Mouse (Mus musculus) testis, adult 2 months (tissue): ENCODE data around the gene 2610028H24Rik. TPM values are rescaled to one million over a fixed set of nuclear protein-coding genes. Genes with fewer than 3 reads are reported as not detected.

Experiments
- H3K27ac ChIP-seq: fragments of 200-500 bp; 2 replicates; pipeline ENCODE4 v1.5.1; 2012; ENCODE audit warnings: low read depth, low read length; ENCODE audit not compliant: control insufficient read depth, insufficient read depth
- H3K27me3 ChIP-seq: fragments of 200-500 bp; 2 replicates; pipeline ENCODE4 v1.6.1; 2012; ENCODE audit warnings: mild to moderate bottlenecking, low read length, moderate library complexity; ENCODE audit not compliant: control insufficient read depth, insufficient read depth
- H3K36me3 ChIP-seq: fragments of 200-500 bp; 2 replicates; pipeline ENCODE4 v1.6.1; 2012; ENCODE audit warnings: mild to moderate bottlenecking, low read length; ENCODE audit not compliant: control insufficient read depth, insufficient read depth
- H3K4me1 ChIP-seq: fragments of 200-500 bp; 2 replicates; pipeline ENCODE4 v1.6.1; 2012; ENCODE audit warnings: low read length; ENCODE audit not compliant: control insufficient read depth, insufficient read depth
- H3K4me3 ChIP-seq: fragments of 200-500 bp; 2 replicates; pipeline ENCODE4 v1.5.1; 2012; ENCODE audit warnings: low read depth, mild to moderate bottlenecking, low read length, moderate library complexity, mixed read lengths; ENCODE audit not compliant: control insufficient read depth
- CTCF ChIP-seq: fragments of 200-500 bp; IDR thresholded peaks from 2 replicates; pipeline ENCODE4 v1.5.1; 2012; ENCODE audit warnings: low read depth, mild to moderate bottlenecking, inconsistent platforms, low read length, moderate library complexity; ENCODE audit not compliant: control insufficient read depth, insufficient read depth, insufficient replicate concordance
- POLR2A ChIP-seq: fragments of 200-500 bp; IDR thresholded peaks from 2 replicates; pipeline ENCODE4 v1.6.1; 2012; ENCODE audit warnings: low read depth, mild to moderate bottlenecking, inconsistent platforms, low read length, moderate library complexity; ENCODE audit not compliant: control insufficient read depth
- polyA plus RNA-seq: library from polyadenylated mRNA; depleted of rRNA; stranded (reverse); fragments of >200 nt; gene quantifications from 2 replicates; pipeline ENCODE4 v1.2.3, GENCODE M21; 2012

Gene 2610028H24Rik
- polyA plus RNA-seq, 1 experiment = 0.23 TPM

- TF ChIP-seq POLR2A (peak; percentile 66), CTCF (peak; percentile 58; the same call in 1 of the 2 replicates)
- H3K36me3 ChIP-seq = 0 out of 2 replicates have a peak, but pooled peaks cover 3% of the 10 kb centered on the region
- H3K4me1 ChIP-seq = peaks cover 12% of the 10 kb centered on the region
- peak within 1 kb of the TSS; percentile 99 for H3K27ac ChIP-seq
- no peaks in the 10 kb centered on the region for H3K27me3 ChIP-seq
- peak within 1 kb of the TSS; percentile 99 for H3K4me3 ChIP-seq
Observed at GRCm38 (mm10) chr10:76442178-76443088, 6.4 kb upstream of the 2610028H24Rik start, which contains the start of gene Pcnt. TSS of gene Pcnt (minus strand) at chr10:76442786.

- no peak for TF ChIP-seq CTCF
- no peak for TF ChIP-seq POLR2A
- Histone ChIP-seq H3K27ac (no peak overlapping the region), H3K4me3 (no peak overlapping the region)
Observed at GRCm38 (mm10) chr10:76445996-76446681, 2.7 kb upstream of the 2610028H24Rik start.

GRCm38 (mm10) chr10:76447406-76448229 is 1.3 kb upstream of the 2610028H24Rik start:
- Histone ChIP-seq H3K27ac (no peak overlapping the region; the same call in 1 of the 2 replicates), H3K4me3 (no peak overlapping the region)
- TF ChIP-seq POLR2A (no peak), CTCF (no peak)

More at GRCm38 (mm10) chr10:76445996-76446681, 2.7 kb upstream of the 2610028H24Rik start:
- H3K36me3 ChIP-seq = no peaks in the 10 kb centered on the region
- H3K4me1 ChIP-seq = peaks cover 7% of the 10 kb centered on the region
- H3K27me3 ChIP-seq = no peaks in the 10 kb centered on the region

GRCm38 (mm10) chr10:76455289-76455688 is 6.4 kb downstream of the 2610028H24Rik start:
- Histone ChIP-seq H3K36me3 (no peaks in the 10 kb centered on the region), H3K27ac (no peak overlapping the region), H3K4me3 (no peak overlapping the region), H3K27me3 (no peaks in the 10 kb centered on the region), H3K4me1 (no peaks in the 10 kb centered on the region)
- TF ChIP-seq POLR2A (no peak), CTCF (peak; percentile 62; the same call in 1 of the 2 replicates)

More at GRCm38 (mm10) chr10:76447406-76448229, 1.3 kb upstream of the 2610028H24Rik start:
- Histone ChIP-seq H3K4me1 (peaks cover 3% of the 10 kb centered on the region), H3K36me3 (no peaks in the 10 kb centered on the region), H3K27me3 (no peaks in the 10 kb centered on the region)

GRCm38 (mm10) chr10:76461255-76461654 is 12.4 kb downstream of the 2610028H24Rik start:
- no peaks in the 10 kb centered on the region for H3K36me3 ChIP-seq
- H3K27ac ChIP-seq = no peak overlapping the region
- no peak for TF ChIP-seq CTCF
- TF ChIP-seq POLR2A = no peak
- H3K27me3 ChIP-seq = no peaks in the 10 kb centered on the region
- 0 out of 2 replicates have a peak, but pooled peaks cover 3% of the 10 kb centered on the region for H3K4me1 ChIP-seq
- H3K4me3 ChIP-seq = no peak overlapping the region

- peak overlapping the region; percentile 66; the same call in 1 of the 2 replicates for H3K27ac ChIP-seq
- no peak overlapping the region for H3K4me3 ChIP-seq
Observed at GRCm38 (mm10) chr10:76462312-76462711, 13.4 kb downstream of the 2610028H24Rik start.

More at GRCm38 (mm10) chr10:76462312-76462711, 13.4 kb downstream of the 2610028H24Rik start:
- TF ChIP-seq POLR2A (no peak), CTCF (no peak)
- H3K4me1 ChIP-seq = 0 out of 2 replicates have a peak, but pooled peaks cover 3% of the 10 kb centered on the region
- no peaks in the 10 kb centered on the region for H3K36me3 ChIP-seq
- no peaks in the 10 kb centered on the region for H3K27me3 ChIP-seq
